Mouse (Mus musculus) testis, adult 2 months (tissue): ENCODE measurements around the gene Snph.

Experiments used
- CTCF ChIP-seq: fragments of 200-500 bp; IDR thresholded peaks from 2 replicates; pipeline ENCODE4 v1.5.1; 2012; ENCODE audit warnings: low read depth, mild to moderate bottlenecking, inconsistent platforms, low read length, moderate library complexity; ENCODE audit not compliant: control insufficient read depth, insufficient read depth, insufficient replicate concordance
- POLR2A ChIP-seq: fragments of 200-500 bp; IDR thresholded peaks from 2 replicates; pipeline ENCODE4 v1.6.1; 2012; ENCODE audit warnings: low read depth, mild to moderate bottlenecking, inconsistent platforms, low read length, moderate library complexity; ENCODE audit not compliant: control insufficient read depth

- TF ChIP-seq POLR2A (no peak), CTCF (no peak)
Observed at GRCm38 (mm10) chr2:151605437-151605987, 26.9 kb downstream of the Snph start.
